Mouse (Mus musculus) heart, postnatal 0 days (tissue): ENCODE measurements at regions not wholly inside any gene's neighbourhood (a gene's known extent, or its start where the extent isn't known, plus 50 kb on each side); places are given as distances from the start of the nearest gene placed in this dataset.

ENCODE experiments used
- CTCF ChIP-seq: IDR thresholded peaks from 2 replicates; pipeline ENCODE4 v1.5.1; 2016; ENCODE audit warnings: antibody characterized with exemption, control low read depth, low read depth
- EP300 ChIP-seq: IDR thresholded peaks from 2 replicates; pipeline ENCODE4 v1.6.1; 2016; ENCODE audit warnings: antibody characterized with exemption, low read depth

- no peak for TF ChIP-seq CTCF
- TF ChIP-seq EP300 = no peak
Measured at GRCm38 (mm10) chr2:170673683-170674082, 57.9 kb upstream of the Dok5 start.
